Mouse (Mus musculus) left cerebral cortex, postnatal 4 days (tissue): ENCODE measurements around the gene Thumpd1. TPM values are rescaled to one million over a fixed set of nuclear protein-coding genes. Genes with fewer than 3 reads are reported as not detected.
"Not testable (repeated sequence)": the region's sequence is repeated elsewhere in the genome, so short reads cannot be mapped to it uniquely, and the experiment has no call there.

Source experiments
- DNase-seq: peaks from one replicate; pipeline ENCODE4 v3.0.0-alpha.2; 2022
- intact Hi-C: fragments of 180-260 bp; cut with DNase I; formaldehyde crosslinking; loops from one replicate; pipeline ENCODE4 v1.15.1; 2025
- total RNA-seq, 2 experiments: library from RNA; stranded (reverse); gene quantifications; 2 replicates each; pipeline ENCODE4 v1.2.3; 2021

Thumpd1 gene
- 10 to 100 TPM; 51.0 to 54.0 TPM for total RNA-seq

- intact Hi-C loops, result no loop called here
- DNase-seq, result peak; percentile 96
Measured at GRCm38 (mm10) chr7:119720253-119720946, at the start of gene Thumpd1. Thumpd1 (minus strand) TSS chr7:119720798.

GRCm38 (mm10) chr7:119769895-119770294 is 49.3 kb upstream of the Thumpd1 start:
- DNase-seq, result no peak
- intact Hi-C loops, result no loop called here

- no peak for DNase-seq
- intact Hi-C loops, result no loop called here
Measured at GRCm38 (mm10) chr7:119766996-119767395, 46.4 kb upstream of the Thumpd1 start.

- intact Hi-C loops, result no loop called here
- no peak for DNase-seq
Measured at GRCm38 (mm10) chr7:119764377-119764776, 43.8 kb upstream of the Thumpd1 start.

GRCm38 (mm10) chr7:119762166-119762697 is 41.6 kb upstream of the Thumpd1 start:
- no peak for DNase-seq
- intact Hi-C loops, result no loop called here

- intact Hi-C loops, result no loop called here
- DNase-seq, result no peak
Measured at GRCm38 (mm10) chr7:119760527-119760951, 39.9 kb upstream of the Thumpd1 start, which contains the start of gene Acsm3. Acsm3 (plus strand) TSS chr7:119760923.

GRCm38 (mm10) chr7:119753696-119754095 is 33.1 kb upstream of the Thumpd1 start:
- intact Hi-C loops, result no loop called here
- DNase-seq, result no peak

- intact Hi-C loops, result no loop called here
- no peak for DNase-seq
Measured at GRCm38 (mm10) chr7:119749942-119750341, 29.3 kb upstream of the Thumpd1 start.

GRCm38 (mm10) chr7:119748761-119749160 is 28.2 kb upstream of the Thumpd1 start:
- intact Hi-C loops, result no loop called here
- DNase-seq, result no peak

GRCm38 (mm10) chr7:119745869-119746268 is 25.3 kb upstream of the Thumpd1 start:
- DNase-seq, result no peak
- intact Hi-C loops, result no loop called here

- intact Hi-C loops, result no loop called here
Measured at GRCm38 (mm10) chr7:119744321-119744720, 23.7 kb upstream of the Thumpd1 start.

GRCm38 (mm10) chr7:119739798-119740468 is 19.3 kb upstream of the Thumpd1 start:
- DNase-seq, intact Hi-C loops: not testable (repeated sequence)

More at GRCm38 (mm10) chr7:119744321-119744720, 23.7 kb upstream of the Thumpd1 start:
- DNase-seq, result no peak

GRCm38 (mm10) chr7:119738877-119739276 is 18.3 kb upstream of the Thumpd1 start:
- intact Hi-C loops, result no loop called here
- no peak for DNase-seq

- intact Hi-C loops, DNase-seq: not testable (repeated sequence)
Measured at GRCm38 (mm10) chr7:119731262-119731661, 10.7 kb upstream of the Thumpd1 start.

GRCm38 (mm10) chr7:119727621-119728020 is 7.0 kb upstream of the Thumpd1 start:
- intact Hi-C loops, result no loop called here

GRCm38 (mm10) chr7:119720947-119721310 is 331 bp upstream of the Thumpd1 start:
- intact Hi-C loops, result no loop called here
- peak; percentile 14 for DNase-seq

More at GRCm38 (mm10) chr7:119727621-119728020, 7.0 kb upstream of the Thumpd1 start:
- DNase-seq, result no peak

- intact Hi-C loops, result no loop called here
- no peak for DNase-seq
Measured at GRCm38 (mm10) chr7:119714111-119714510, 6.5 kb downstream of the Thumpd1 start.

GRCm38 (mm10) chr7:119694926-119695325 is 25.7 kb downstream of the Thumpd1 start:
- intact Hi-C loops, result no loop called here
- DNase-seq, result no peak

GRCm38 (mm10) chr7:119692302-119692701 is 28.3 kb downstream of the Thumpd1 start:
- DNase-seq, result no peak
- intact Hi-C loops, result no loop called here

- intact Hi-C loops, result no loop called here
- DNase-seq, result no peak
Measured at GRCm38 (mm10) chr7:119689726-119690125, 30.9 kb downstream of the Thumpd1 start, which contains the start of gene Acsm4. Acsm4 (plus strand) TSS chr7:119690026.

- intact Hi-C loops, result no loop called here
Measured at GRCm38 (mm10) chr7:119682699-119683098, 37.9 kb downstream of the Thumpd1 start.

GRCm38 (mm10) chr7:119680107-119680506 is 40.5 kb downstream of the Thumpd1 start:
- no peak for DNase-seq
- intact Hi-C loops, result no loop called here

More at GRCm38 (mm10) chr7:119682699-119683098, 37.9 kb downstream of the Thumpd1 start:
- no peak for DNase-seq
